Mouse (Mus musculus): ENCODE data around the gene Irak1bp1.

The Irak1bp1 gene

GRCm38 (mm10) chr9:82888645-82889044 is 59.3 kb downstream of the Irak1bp1 start:
- DNase-seq, result no peak
